Mouse (Mus musculus): ENCODE results near the gene Zfp958.

DNA sequence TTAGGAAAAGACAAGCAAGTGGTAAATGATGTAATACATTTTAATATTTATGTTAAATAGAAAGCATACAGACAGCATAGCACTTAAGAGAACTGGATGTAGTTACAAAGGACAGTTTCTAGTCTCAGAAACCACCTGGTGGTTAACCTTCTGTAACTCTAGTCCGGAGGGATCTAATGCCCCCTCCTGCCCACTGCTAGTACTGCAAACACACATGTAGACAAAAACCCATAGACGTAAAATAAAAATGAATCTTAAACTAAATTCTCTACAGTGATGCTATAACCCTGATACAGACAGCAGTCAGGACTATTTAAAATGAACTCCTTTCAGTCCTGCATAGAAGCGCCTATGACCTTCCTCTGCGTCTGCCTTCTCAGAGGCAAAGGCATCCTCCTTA is 24.1 kb downstream of the Zfp958 start:
- TF ChIP-seq GATA1 (IDR thresholded peaks at IDR 0.05; ENCODE audit: low read length) = no peak
- no peak for TF ChIP-seq TAL1 (IDR thresholded peaks at IDR 0.05; ENCODE audit: low read length)

Measured in erythroblast, embryonic 14.5 days (primary cell).